Mouse (Mus musculus): ENCODE measurements around the gene Sppl2b.

GRCm38 (mm10) chr10:80896581-80897485, 41.8 kb downstream of the Sppl2b start:
- TF ChIP-seq MXI1 (IDR thresholded peaks at IDR 0.05; ENCODE audit: low read depth, low read length) = no peak
- TF ChIP-seq ZKSCAN1 (IDR thresholded peaks at IDR 0.05; ENCODE audit: low read depth, low read length) = no peak
- no peak for TF ChIP-seq SIN3A (IDR thresholded peaks at IDR 0.05; ENCODE audit: low read length)
- no peak for TF ChIP-seq CHD2 (IDR thresholded peaks at IDR 0.05; ENCODE audit: low read length)
- TF ChIP-seq GABPA (IDR thresholded peaks at IDR 0.05; ENCODE audit: low read depth, low read length) = no peak
- TF ChIP-seq MAFK (IDR thresholded peaks at IDR 0.05; ENCODE audit: borderline replicate concordance, low read depth, low read length) = no peak
- no peak for TF ChIP-seq MEF2A (IDR thresholded peaks at IDR 0.05; ENCODE audit: extremely low read depth, insufficient replicate concordance, low read depth, low read length, poor library complexity, severe bottlenecking)
- no peak for TF ChIP-seq GATA1 (IDR thresholded peaks at IDR 0.05; ENCODE audit: low read depth, low read length)
- TF ChIP-seq ZNF384 (IDR thresholded peaks at IDR 0.05; ENCODE audit: low read depth, low read length) = no peak

Data from MEL (cell line).